Mouse (Mus musculus) heart, embryonic 16.5 days (tissue): ENCODE results near the gene Mrpl12. TPM values are rescaled to one million over a fixed set of nuclear protein-coding genes. Genes with fewer than 3 reads are reported as not detected.

ENCODE experiments used
- ATAC-seq: fragments of 200-750 bp; cut with Nextera tagmentation; replicated peaks from 2 replicates; pipeline ENCODE4 v1.8.0; 2017; ENCODE audit warnings: moderate number of reproducible peaks; ENCODE audit not compliant: insufficient read depth, low FRiP score; ENCODE audit errors: extremely low read depth
- H3K27ac ChIP-seq: fragments of 300-500 bp; sonication (generic); 2 replicates; pipeline ENCODE4 v1.5.1; 2014; ENCODE audit warnings: mild to moderate bottlenecking, low read length, control low read depth, moderate library complexity
- H3K27me3 ChIP-seq: fragments of 300-500 bp; sonication (generic); 2 replicates; pipeline ENCODE4 v1.6.1; 2014; ENCODE audit warnings: low read length, mixed read lengths; ENCODE audit not compliant: control insufficient read depth, insufficient read depth
- H3K36me3 ChIP-seq: fragments of 300-500 bp; sonication (generic); 2 replicates; pipeline ENCODE4 v1.6.1; 2014; ENCODE audit not compliant: control insufficient read depth, insufficient read depth
- H3K4me1 ChIP-seq: fragments of 300-500 bp; sonication (generic); 2 replicates; pipeline ENCODE4 v1.6.1; 2014; ENCODE audit warnings: low read length, mixed read lengths; ENCODE audit not compliant: control insufficient read depth, insufficient read depth
- H3K4me2 ChIP-seq: fragments of 300-500 bp; sonication (generic); 2 replicates; pipeline ENCODE4 v1.6.1; 2014; ENCODE audit warnings: low read depth, mild to moderate bottlenecking, control low read depth, low read length
- H3K4me3 ChIP-seq: fragments of 300-500 bp; sonication (generic); 2 replicates; pipeline ENCODE4 v1.5.1; 2014; ENCODE audit warnings: mild to moderate bottlenecking, control low read depth, low read length
- H3K9ac ChIP-seq: fragments of 300-500 bp; sonication (generic); 2 replicates; pipeline ENCODE4 v1.6.1; 2014; ENCODE audit warnings: low read length, control low read depth
- H3K9me3 ChIP-seq: fragments of 300-500 bp; sonication (generic); replicated peaks from 2 replicates; pipeline ENCODE4 v1.6.1; 2016; ENCODE audit warnings: low read length; ENCODE audit not compliant: control insufficient read depth
- WGBS: fragments of 180-500 bp; shearing (Covaris S2); extraction: QIAGEN DNeasy Blood & Tissue Kit; methylation state at CpG from one replicate; pipeline ENCODE4 v1.1.7; 2014; 5-methylcytosine and 5-hydroxymethylcytosine counted together
- polyA plus RNA-seq: library from polyadenylated mRNA; unstranded; fragments of >200 nt; fragmentation: Nextera tagmentation; extraction: Ambion mirVana; gene quantifications from 2 replicates; pipeline ENCODE4 v1.2.1, GENCODE M21; 2015

Mrpl12 gene
- 247 and 252 TPM in 2 replicates for polyA plus RNA-seq

DNA sequence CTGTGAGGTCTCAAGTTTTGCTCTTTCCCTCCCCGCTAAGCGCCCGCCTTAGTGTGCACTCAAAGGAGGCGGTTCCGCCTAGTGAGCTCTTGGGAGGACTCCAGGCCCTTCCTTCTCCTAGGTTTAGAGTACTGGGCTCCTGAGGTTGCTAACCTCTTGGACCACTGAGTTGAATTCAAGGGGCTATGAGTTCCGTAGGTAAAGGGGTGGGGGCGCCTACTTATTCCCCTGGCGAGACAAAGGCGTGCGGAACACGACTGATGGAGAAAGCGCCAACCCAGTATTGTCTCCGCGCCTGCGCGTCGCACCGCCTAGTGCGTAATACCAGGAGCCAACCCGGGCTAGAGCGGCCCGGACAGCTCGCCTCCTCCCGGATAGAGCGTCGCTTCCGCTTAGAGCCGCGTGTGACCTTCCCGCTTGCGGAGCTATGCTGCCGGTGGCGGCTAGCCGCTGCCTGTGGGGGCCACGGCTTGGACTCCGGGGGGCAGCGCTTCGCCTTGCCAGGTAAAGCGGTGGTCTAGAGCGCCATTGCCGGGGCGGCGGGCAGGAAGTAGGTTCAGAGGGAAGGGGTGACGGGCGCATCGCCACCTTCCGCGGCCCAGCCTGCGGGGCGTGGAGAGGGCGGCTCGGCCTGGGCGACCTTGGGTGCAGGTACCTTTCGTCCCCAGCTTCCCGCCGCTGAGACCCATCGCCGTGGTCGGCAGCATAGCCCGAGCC is at the start of gene Mrpl12:
TSS of gene Mrpl12 (plus strand) at position 349 of the 717 bp plus-strand sequence.
- Histone ChIP-seq H3K9ac (peak within 1 kb of the TSS; percentile 96), H3K4me1 (peaks cover 15% of the 10 kb centered on the region), H3K9me3 (no peaks in the 10 kb centered on the region), H3K36me3 (peaks cover 50% of the 10 kb centered on the region), H3K4me2 (peak within 1 kb of the TSS; percentile 80), H3K4me3 (peak within 1 kb of the TSS; percentile 97), H3K27ac (peak within 1 kb of the TSS; percentile 89), H3K27me3 (no peaks in the 10 kb centered on the region)
- ATAC-seq: peak; percentile 94
- WGBS: 1% methylated on average over 60 of the region's 60 CpGs

DNA sequence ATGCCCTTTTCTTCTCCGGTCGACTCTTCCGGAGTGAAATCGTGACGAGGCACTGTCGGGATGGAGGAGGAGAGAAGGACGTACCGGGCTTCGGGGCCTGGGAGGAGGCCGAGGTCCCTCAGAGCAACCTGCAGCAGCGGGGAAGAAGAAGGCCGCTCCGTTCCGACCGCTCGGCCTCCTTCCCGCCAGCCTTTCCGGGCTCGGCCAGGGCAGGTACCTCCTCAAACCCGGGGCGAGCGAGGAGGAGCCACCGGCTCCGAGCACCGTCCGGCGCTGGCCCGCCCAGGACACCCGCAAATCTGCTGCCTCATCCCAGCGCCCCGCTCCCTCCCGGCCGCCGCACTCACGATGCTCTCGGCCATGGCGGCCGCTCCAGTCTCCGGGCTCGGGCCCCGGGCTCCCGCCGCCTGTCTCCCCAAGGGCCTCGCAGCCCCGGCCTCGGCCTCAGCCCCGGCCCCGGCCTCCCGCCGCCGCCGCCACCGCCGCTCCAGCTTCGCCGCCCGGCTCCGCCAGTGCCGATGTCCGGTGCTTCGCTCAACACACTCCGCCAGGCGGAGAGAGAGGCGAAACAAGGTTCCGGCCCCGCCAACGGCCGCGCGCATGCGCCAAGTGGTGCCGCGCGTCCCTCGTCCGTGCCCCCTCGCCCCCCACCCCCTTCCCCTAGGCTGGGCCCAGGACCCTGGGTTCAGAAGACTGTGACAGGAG is 47.1 kb upstream of the Mrpl12 start, which contains the start of gene Nploc4:
TSS of gene Nploc4 (minus strand) at position 557 of the 705 bp plus-strand sequence.
- peaks cover 11% of the 10 kb centered on the region for H3K4me1 ChIP-seq
- H3K9ac ChIP-seq: peak within 1 kb of the TSS; percentile 96
- ATAC-seq: peak; percentile 89
- H3K27ac ChIP-seq: peak within 1 kb of the TSS; percentile 81
- no peaks in the 10 kb centered on the region for H3K27me3 ChIP-seq
- H3K4me3 ChIP-seq: peak within 1 kb of the TSS; percentile 98
- under 1% methylated on average over 67 of the region's 77 CpGs for WGBS
- no peaks in the 10 kb centered on the region for H3K9me3 ChIP-seq
- H3K36me3 ChIP-seq: peaks cover 16% of the 10 kb centered on the region
- H3K4me2 ChIP-seq: peak within 1 kb of the TSS; percentile 81

DNA sequence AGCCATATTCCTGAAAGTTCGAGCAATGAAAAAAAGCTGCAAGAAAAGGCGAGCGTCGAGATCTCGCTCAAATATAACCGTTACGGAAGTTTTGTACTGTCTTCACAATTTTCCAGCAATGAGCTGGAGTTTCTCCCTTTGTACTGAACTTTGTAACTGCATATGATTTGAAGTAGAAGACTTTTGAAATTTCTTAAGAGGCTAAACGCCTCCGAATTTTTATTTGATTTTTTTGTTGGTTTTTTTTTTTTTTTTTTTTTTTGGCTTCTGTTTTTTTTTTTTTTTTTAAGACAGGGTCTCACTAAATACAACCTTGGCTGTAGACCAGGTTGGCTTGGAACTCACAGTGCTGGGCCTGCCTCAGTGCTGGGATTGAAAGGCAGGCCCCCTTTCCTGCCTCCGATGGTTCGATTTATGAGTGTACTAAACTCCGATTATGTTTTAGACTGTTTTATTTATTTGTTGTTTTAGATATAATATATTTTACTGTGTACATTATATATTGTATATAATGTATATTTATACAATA is 46.5 kb upstream of the Mrpl12 start:
- ATAC-seq: no peak
- H3K9ac ChIP-seq: peak overlapping the region; percentile 96
- 24% methylated on average over 12 of the region's 12 CpGs for WGBS
- peaks cover 11% of the 10 kb centered on the region for H3K4me1 ChIP-seq
- H3K27me3 ChIP-seq: no peaks in the 10 kb centered on the region
- peak overlapping the region; percentile 98 for H3K4me3 ChIP-seq
- H3K36me3 ChIP-seq: peaks cover 10% of the 10 kb centered on the region
- peak overlapping the region; percentile 81 for H3K27ac ChIP-seq
- peak overlapping the region; percentile 81 for H3K4me2 ChIP-seq
- no peaks in the 10 kb centered on the region for H3K9me3 ChIP-seq

DNA sequence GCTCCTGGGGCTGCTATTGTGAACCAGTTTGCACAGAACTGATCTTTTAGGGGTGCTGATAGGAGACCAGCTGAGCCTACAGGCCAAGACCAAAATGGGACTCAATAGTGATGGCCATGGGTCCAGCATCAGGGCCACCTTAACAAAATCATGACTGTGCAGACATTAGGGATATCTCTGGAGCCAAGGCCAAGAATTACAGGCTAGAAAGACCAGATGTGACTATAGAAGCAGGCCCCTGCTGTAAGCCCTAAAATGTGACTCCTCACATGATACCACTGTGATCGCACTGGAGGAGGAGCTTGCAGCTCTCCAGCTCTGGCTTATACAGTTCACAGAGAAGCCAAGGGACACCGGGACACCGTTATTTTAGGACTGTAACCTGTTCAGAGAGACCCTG is 42.1 kb upstream of the Mrpl12 start, which contains the start of gene Tspan10:
TSS of gene Tspan10 (plus strand) at position 301 of the 400 bp plus-strand sequence.
- H3K36me3 ChIP-seq: no peaks in the 10 kb centered on the region
- WGBS: 82% methylated on average over 3 of the region's 3 CpGs
- ATAC-seq: no peak
- no peak within 1 kb of the TSS for H3K4me3 ChIP-seq
- no peak within 1 kb of the TSS for H3K4me2 ChIP-seq
- no peak within 1 kb of the TSS for H3K9ac ChIP-seq
- no peaks in the 10 kb centered on the region for H3K27me3 ChIP-seq
- no peak within 1 kb of the TSS for H3K27ac ChIP-seq
- no peaks in the 10 kb centered on the region for H3K4me1 ChIP-seq
- H3K9me3 ChIP-seq: no peaks in the 10 kb centered on the region

DNA sequence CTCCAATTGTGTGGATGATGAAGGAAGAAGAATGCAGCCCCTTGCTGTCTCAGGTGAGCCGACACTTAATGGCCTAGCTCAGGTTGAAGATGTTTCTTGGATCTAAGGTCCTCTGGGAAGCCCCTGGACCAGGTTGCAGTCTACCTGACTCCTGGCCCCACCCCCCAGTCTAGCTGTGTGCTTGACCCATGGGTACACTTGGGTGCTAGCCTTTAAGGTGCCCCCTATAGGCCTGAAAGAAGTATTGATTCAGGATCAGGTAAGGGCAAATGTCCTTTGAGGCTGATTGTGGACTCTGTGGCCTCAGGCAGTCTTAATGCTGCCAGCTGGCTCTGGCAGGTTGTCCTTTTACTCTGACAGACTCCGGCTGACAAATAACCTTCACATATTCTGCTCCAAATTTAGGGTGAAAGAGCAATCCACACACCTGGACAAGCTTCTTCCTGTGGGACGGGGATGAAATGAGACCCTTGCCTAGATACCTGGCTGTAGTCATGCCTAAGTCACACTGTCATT is 41.6 kb upstream of the Mrpl12 start:
- Histone ChIP-seq H3K9me3 (no peaks in the 10 kb centered on the region), H3K4me1 (no peaks in the 10 kb centered on the region), H3K27ac (no peak overlapping the region), H3K4me2 (no peak overlapping the region), H3K36me3 (no peaks in the 10 kb centered on the region), H3K4me3 (no peak overlapping the region), H3K9ac (no peak overlapping the region), H3K27me3 (no peaks in the 10 kb centered on the region)
- no peak for ATAC-seq
- 88% methylated on average over 3 of the region's 3 CpGs for WGBS

DNA sequence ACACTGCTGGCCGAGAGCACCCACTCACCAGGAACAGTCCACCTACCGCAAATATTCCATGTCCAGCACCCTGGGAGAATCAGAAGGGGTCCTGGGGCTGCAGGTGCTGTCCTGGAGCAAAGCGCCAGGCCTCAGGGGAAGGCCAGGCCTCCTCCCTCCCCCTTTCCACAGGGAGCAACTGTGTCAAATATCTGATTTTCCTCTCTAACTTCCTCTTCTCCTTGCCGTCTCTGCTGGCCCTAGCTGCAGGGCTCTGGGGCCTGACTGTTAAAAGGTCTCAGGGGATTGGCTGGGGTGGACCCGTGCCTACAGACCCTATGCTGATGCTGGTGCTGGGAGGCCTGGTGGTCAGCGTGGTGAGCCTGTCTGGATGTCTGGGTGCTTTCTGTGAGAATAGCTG is 40.3 kb upstream of the Mrpl12 start:
- no peak overlapping the region for H3K4me2 ChIP-seq
- no peaks in the 10 kb centered on the region for H3K4me1 ChIP-seq
- H3K9ac ChIP-seq: no peak overlapping the region
- H3K4me3 ChIP-seq: no peak overlapping the region
- no peaks in the 10 kb centered on the region for H3K9me3 ChIP-seq
- no peak for ATAC-seq
- H3K36me3 ChIP-seq: no peaks in the 10 kb centered on the region
- H3K27me3 ChIP-seq: no peaks in the 10 kb centered on the region
- H3K27ac ChIP-seq: no peak overlapping the region
- WGBS: 64% methylated on average over 6 of the region's 6 CpGs

DNA sequence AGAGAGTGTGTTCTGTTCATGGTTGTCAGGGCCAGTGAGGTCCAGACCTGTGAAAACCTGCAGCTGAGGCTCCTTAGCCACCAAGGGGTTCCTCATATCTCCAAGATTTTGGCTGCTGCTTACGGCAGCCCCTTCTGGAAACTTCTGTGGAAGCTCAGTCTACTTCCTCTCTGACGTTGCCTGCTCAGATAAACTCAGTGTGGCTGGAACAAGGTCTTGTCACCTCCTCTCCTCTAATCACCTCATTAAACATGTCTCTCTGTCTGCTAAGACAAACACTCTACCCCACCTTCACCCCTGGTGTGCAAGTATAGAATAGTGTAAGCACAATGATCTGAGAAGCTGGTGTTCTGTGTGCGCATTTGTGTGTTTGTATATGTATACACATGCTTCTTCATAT is 38.9 kb upstream of the Mrpl12 start:
- Histone ChIP-seq H3K4me2 (no peak overlapping the region), H3K36me3 (no peaks in the 10 kb centered on the region), H3K27me3 (no peaks in the 10 kb centered on the region), H3K9me3 (no peaks in the 10 kb centered on the region), H3K27ac (no peak overlapping the region), H3K9ac (no peak overlapping the region), H3K4me3 (no peak overlapping the region), H3K4me1 (no peaks in the 10 kb centered on the region)
- 50% methylated on average over 3 of the region's 3 CpGs for WGBS
- no peak for ATAC-seq

DNA sequence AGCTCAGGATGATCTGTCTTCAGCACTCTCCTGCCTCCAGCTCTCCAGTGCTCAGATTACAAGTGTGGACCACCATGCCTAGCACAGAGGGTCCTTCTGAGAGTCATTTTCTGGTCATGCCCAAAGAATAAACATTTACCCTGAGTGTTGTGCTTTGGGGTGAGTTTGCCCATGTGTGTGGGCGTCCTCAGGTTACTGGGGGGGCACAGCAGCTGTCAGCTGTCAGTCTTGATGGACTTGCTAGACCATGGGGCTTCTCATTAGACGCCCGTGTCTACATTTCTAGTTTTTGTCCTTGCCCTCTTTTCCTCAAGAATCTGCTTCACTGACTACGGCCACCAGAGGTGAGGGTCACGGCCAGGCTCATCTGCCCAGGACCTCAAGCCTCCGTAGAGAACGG is 37.2 kb upstream of the Mrpl12 start:
- Histone ChIP-seq H3K4me2 (no peak overlapping the region), H3K27me3 (no peaks in the 10 kb centered on the region), H3K9ac (no peak overlapping the region), H3K27ac (no peak overlapping the region), H3K4me1 (no peaks in the 10 kb centered on the region), H3K9me3 (no peaks in the 10 kb centered on the region), H3K36me3 (no peaks in the 10 kb centered on the region), H3K4me3 (no peak overlapping the region)
- 78% methylated on average over 7 of the region's 7 CpGs for WGBS
- ATAC-seq: no peak

DNA sequence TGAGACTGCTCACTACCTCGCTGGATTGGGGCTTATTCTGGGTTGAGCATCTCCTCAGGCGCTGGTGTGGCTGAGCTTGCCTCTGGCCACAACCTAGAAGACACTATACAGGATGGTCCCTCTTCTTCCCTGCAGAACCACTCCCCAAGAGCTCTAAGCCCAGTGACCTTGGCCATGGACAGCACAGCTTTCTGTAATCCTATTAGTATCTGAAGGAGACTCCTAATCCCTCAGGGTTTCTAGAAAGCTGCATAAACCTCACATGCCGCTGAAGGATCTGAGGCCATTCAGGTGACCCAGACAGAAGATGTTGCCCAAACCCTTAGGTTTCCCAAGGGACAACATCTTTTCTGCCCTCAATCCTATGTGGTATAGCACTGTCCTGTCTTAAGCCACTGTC is 32.2 kb upstream of the Mrpl12 start:
- H3K27me3 ChIP-seq: no peaks in the 10 kb centered on the region
- H3K27ac ChIP-seq: no peak overlapping the region
- H3K4me3 ChIP-seq: no peak overlapping the region
- peaks cover 5% of the 10 kb centered on the region for H3K4me1 ChIP-seq
- H3K36me3 ChIP-seq: no peaks in the 10 kb centered on the region
- 46% methylated on average over 3 of the region's 3 CpGs for WGBS
- H3K4me2 ChIP-seq: no peak overlapping the region
- ATAC-seq: no peak
- H3K9me3 ChIP-seq: no peaks in the 10 kb centered on the region
- H3K9ac ChIP-seq: no peak overlapping the region
